Mouse (Mus musculus) CH12.LX (cell line): ENCODE measurements around the gene Itgal. TPM values are rescaled to one million over a fixed set of nuclear protein-coding genes. Genes with fewer than 3 reads are reported as not detected.
"Not testable (repeated sequence)": the region's sequence is repeated elsewhere in the genome, so short reads cannot be mapped to it uniquely, and the experiment has no call there.

Experiments used
- DNase-seq: peaks from one replicate; pipeline ENCODE4 v3.0.0-alpha.2; 2013; ENCODE audit errors: extremely low read depth
- H3K27ac ChIP-seq: 2 replicates; pipeline ENCODE4 v1.5.1; 2012; ENCODE audit warnings: low read depth, mild to moderate bottlenecking, control low read depth, moderate library complexity; ENCODE audit not compliant: insufficient read depth
- H3K27me3 ChIP-seq: replicated peaks from 2 replicates; pipeline ENCODE3; 2012; ENCODE audit warnings: inconsistent platforms
- H3K36me3 ChIP-seq, 2 experiments: replicated peaks in 1 of 2; 2 replicates each; pipeline versions ENCODE3 to v1.6.1; 2012; ENCODE audit warnings: inconsistent platforms in 1 of 2, low read length in 1 of 2, mild to moderate bottlenecking in 1 of 2, mixed read lengths in 1 of 2, moderate library complexity in 1 of 2; ENCODE audit not compliant: control insufficient read depth in 1 of 2, insufficient read depth in 1 of 2
- H3K4me1 ChIP-seq, 2 experiments: 2 replicates each; pipeline ENCODE4 v1.6.1; 2012; ENCODE audit warnings: inconsistent platforms in 1 of 2, moderate library complexity in 1 of 2; ENCODE audit not compliant: insufficient read depth in 2 of 2, control insufficient read depth in 1 of 2
- H3K4me2 ChIP-seq: 2 replicates; pipeline ENCODE4 v1.6.1; 2012; ENCODE audit warnings: low read depth, mild to moderate bottlenecking, control low read depth; ENCODE audit not compliant: poor library complexity, insufficient read depth, severe bottlenecking
- H3K4me3 ChIP-seq, 3 experiments: fragments of 150-350 bp in 1 of 3; sonication (generic) in 1 of 3; replicated peaks in 1 of 3; 2 replicates each; pipeline versions ENCODE3 to v1.5.1; 2011 to 2012; ENCODE audit warnings: low read depth in 2 of 3, low read length in 2 of 3, mild to moderate bottlenecking in 2 of 3, moderate library complexity in 2 of 3, control low read depth in 1 of 3, improper control_type of control experiment in 1 of 3, inconsistent platforms in 1 of 3, mixed read lengths in 1 of 3; ENCODE audit not compliant: poor library complexity in 1 of 3
- H3K79me2 ChIP-seq: replicated peaks from 2 replicates; pipeline ENCODE4 v1.6.1; 2012; ENCODE audit warnings: mild to moderate bottlenecking, moderate library complexity; ENCODE audit not compliant: control insufficient read depth, poor library complexity, insufficient read depth, severe bottlenecking; ENCODE audit errors: extremely low read depth
- H3K9ac ChIP-seq: 2 replicates; pipeline ENCODE4 v1.6.1; 2012; ENCODE audit warnings: low read depth, mild to moderate bottlenecking, control low read depth, moderate library complexity; ENCODE audit not compliant: insufficient read depth
- H3K9me3 ChIP-seq: replicated peaks from 2 replicates; pipeline ENCODE3; 2012; ENCODE audit warnings: low read length, inconsistent platforms, mixed read lengths
- BHLHE40 ChIP-seq: IDR thresholded peaks from 2 replicates; pipeline ENCODE4 v1.6.1; 2011; ENCODE audit warnings: mild to moderate bottlenecking, low read depth, low read length, improper control_type of control experiment
- CTCF ChIP-seq, 2 experiments: IDR thresholded peaks in 1 of 2; conservative IDR thresholded peaks in 1 of 2; 2 replicates each; pipeline ENCODE4 v1.5.1; 2011 to 2012; ENCODE audit warnings: low read depth in 2 of 2, low read length in 2 of 2, improper control_type of control experiment in 1 of 2, inconsistent platforms in 1 of 2, mild to moderate bottlenecking in 1 of 2, moderate library complexity in 1 of 2
- ELF1 ChIP-seq: IDR thresholded peaks from 2 replicates; pipeline ENCODE4 v1.6.1; 2014; ENCODE audit warnings: low read depth, mild to moderate bottlenecking, inconsistent platforms, low read length, improper control_type of control experiment
- ETS1 ChIP-seq: conservative IDR thresholded peaks from 2 replicates; pipeline ENCODE4 v1.6.1; 2012; ENCODE audit warnings: low read depth, mild to moderate bottlenecking, inconsistent platforms, low read length, improper control_type of control experiment, moderate library complexity
- HCFC1 ChIP-seq: IDR thresholded peaks from 2 replicates; pipeline ENCODE4 v1.6.1; 2012; ENCODE audit warnings: low read depth, mild to moderate bottlenecking, inconsistent platforms, low read length, improper control_type of control experiment
- IRF4 ChIP-seq: IDR thresholded peaks from 2 replicates; pipeline ENCODE4 v1.6.1; 2014; ENCODE audit warnings: low read depth, mild to moderate bottlenecking, inconsistent platforms, low read length, improper control_type of control experiment
- JUN ChIP-seq: IDR thresholded peaks from 2 replicates; pipeline ENCODE4 v1.6.1; 2011; ENCODE audit warnings: low read depth, mild to moderate bottlenecking, low read length, improper control_type of control experiment, moderate library complexity; ENCODE audit not compliant: insufficient read depth
- MAX ChIP-seq: IDR thresholded peaks from 2 replicates; pipeline ENCODE4 v1.6.1; 2011; ENCODE audit warnings: low read length, improper control_type of control experiment
- MEF2A ChIP-seq: IDR thresholded peaks from 2 replicates; pipeline ENCODE4 v1.6.1; 2014; ENCODE audit warnings: low read depth, mild to moderate bottlenecking, inconsistent platforms, low read length, improper control_type of control experiment, borderline replicate concordance
- MXI1 ChIP-seq: IDR thresholded peaks from 2 replicates; pipeline ENCODE4 v1.6.1; 2011; ENCODE audit warnings: mild to moderate bottlenecking, low read depth, low read length, improper control_type of control experiment
- MYC ChIP-seq: IDR thresholded peaks from 2 replicates; pipeline ENCODE4 v1.6.1; 2011; ENCODE audit warnings: low read depth, mild to moderate bottlenecking, improper control_type of control experiment, low read length
- NELFE ChIP-seq: IDR thresholded peaks from 2 replicates; pipeline ENCODE4 v1.6.1; 2011; ENCODE audit warnings: low read depth, low read length, improper control_type of control experiment
- NRF1 ChIP-seq: IDR thresholded peaks from 2 replicates; pipeline ENCODE4 v1.6.1; 2014; ENCODE audit warnings: low read depth, mild to moderate bottlenecking, inconsistent platforms, low read length, improper control_type of control experiment, moderate library complexity
- POLR2A ChIP-seq: IDR thresholded peaks from 2 replicates; pipeline ENCODE4 v1.6.1; 2011; ENCODE audit warnings: low read depth, mild to moderate bottlenecking, improper control_type of control experiment, low read length
- POLR2AphosphoS2 ChIP-seq: IDR thresholded peaks from 2 replicates; pipeline ENCODE4 v1.6.1; 2011; ENCODE audit warnings: low read depth, low read length, improper control_type of control experiment
- RAD21 ChIP-seq: IDR thresholded peaks from 2 replicates; pipeline ENCODE4 v1.6.1; 2011; ENCODE audit warnings: low read depth, mild to moderate bottlenecking, low read length, improper control_type of control experiment, moderate library complexity
- RCOR1 ChIP-seq: conservative IDR thresholded peaks from 2 replicates; pipeline ENCODE4 v1.6.1; 2012; ENCODE audit warnings: low read depth, mild to moderate bottlenecking, inconsistent platforms, low read length, improper control_type of control experiment
- SIN3A ChIP-seq: IDR thresholded peaks from 2 replicates; pipeline ENCODE4 v1.6.1; 2012; ENCODE audit warnings: low read length, improper control_type of control experiment, inconsistent platforms
- SMC3 ChIP-seq: IDR thresholded peaks from 2 replicates; pipeline ENCODE4 v1.6.1; 2011; ENCODE audit warnings: low read depth, low read length, improper control_type of control experiment
- TCF12 ChIP-seq: IDR thresholded peaks from 2 replicates; pipeline ENCODE4 v1.6.1; 2014; ENCODE audit warnings: low read depth, mild to moderate bottlenecking, inconsistent platforms, low read length, improper control_type of control experiment
- USF1 ChIP-seq: IDR thresholded peaks from 2 replicates; pipeline ENCODE4 v1.6.1; 2014; ENCODE audit warnings: low read depth, mild to moderate bottlenecking, inconsistent platforms, low read length, improper control_type of control experiment
- USF2 ChIP-seq: conservative IDR thresholded peaks from 2 replicates; pipeline ENCODE4 v1.6.1; 2011; ENCODE audit warnings: low read depth, low read length, improper control_type of control experiment
- ZMIZ1 ChIP-seq: IDR thresholded peaks from 2 replicates; pipeline ENCODE4 v1.6.1; 2012; ENCODE audit warnings: low read depth, mild to moderate bottlenecking, inconsistent platforms, low read length, improper control_type of control experiment
- dilution Hi-C: fragments of 300-500 bp; cut with MboI; formaldehyde crosslinking; loops from 2 replicates; pipeline ENCODE4 v1.14.3; 2020; ENCODE audit warnings: low sequenced_read_pairs; ENCODE audit not compliant: extremely low pct_unique_long_range_greater_than_20kb, extremely low pct_ligation_motif_present
- in situ Hi-C: fragments of 300-500 bp; cut with MboI; formaldehyde crosslinking; loops from 3 replicates; pipeline ENCODE4 v1.14.3; 2019; ENCODE audit warnings: low sequenced_read_pairs, low pct_ligation_motif_present, low pct_unique_long_range_greater_than_20kb, mixed read lengths
- polyA plus RNA-seq: library from polyadenylated mRNA; unstranded; fragments of >175 nt; gene quantifications from 2 replicates; pipeline ENCODE4 v1.2.1, GENCODE M21; 2012; ENCODE audit warnings: low read depth; ENCODE audit not compliant: insufficient read length
- total RNA-seq, 2 experiments: library from RNA; depleted of rRNA; stranded (reverse); fragments of 300-350 nt in 1 of 2; fragments of >200 nt in 1 of 2; gene quantifications; 2 replicates each; pipeline ENCODE4 v1.2.3; 2012 to 2014

Gene Itgal
- total and polyA plus RNA-seq, 3 experiments = 43.9 to 177 (median 69.0) TPM

DNA sequence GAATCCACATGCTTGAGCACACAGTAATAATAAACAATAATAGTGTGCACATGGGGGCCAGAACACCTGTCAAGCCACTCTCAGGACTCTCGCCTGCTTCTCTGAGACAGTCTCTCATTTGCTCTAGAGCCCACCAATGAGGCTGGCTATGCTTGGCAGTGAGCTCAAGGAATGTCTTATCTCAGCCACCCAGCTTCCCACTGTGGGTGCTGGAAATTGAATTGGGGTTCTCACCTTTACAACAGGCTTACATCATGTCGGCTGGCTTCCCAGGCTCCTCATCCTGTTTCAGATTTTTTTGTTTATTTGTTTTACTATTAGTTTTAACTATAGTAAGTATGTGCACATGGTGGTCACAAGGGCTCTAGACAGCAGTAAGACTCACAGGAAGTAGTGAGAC is 75.2 kb downstream of the Itgal start:
- H3K27me3 ChIP-seq = no peaks in the 10 kb centered on the region
- no peak for DNase-seq
- no peak overlapping the region for H3K4me2 ChIP-seq
- in situ Hi-C loops = loop anchor here (25.0 kb wide), 1 partner anchor 391 kb away; the partner anchor contains the start of gene Orai3
- H3K27ac ChIP-seq = no peak overlapping the region
- no peaks in the 10 kb centered on the region for H3K79me2 ChIP-seq
- H3K4me3 ChIP-seq = no peak overlapping the region
- H3K4me1 ChIP-seq = peaks cover 3 to 7% of the 10 kb centered on the region in 2 experiments; a peak in 1 of 4 replicates
- peaks cover 10% of the 10 kb centered on the region in 2 experiments for H3K36me3 ChIP-seq
- H3K9ac ChIP-seq = no peak overlapping the region
- dilution Hi-C loops = no loop called here
- TF ChIP-seq SMC3 (no peak), ELF1 (no peak)
- H3K9me3 ChIP-seq = no peaks in the 10 kb centered on the region

- in situ Hi-C loops = loop anchor here (25.0 kb wide), 1 partner anchor 390 kb away; the partner anchor contains the start of gene Orai3
- H3K27me3 ChIP-seq, H3K79me2 ChIP-seq, H3K4me3 ChIP-seq, DNase-seq, H3K27ac ChIP-seq, H3K4me2 ChIP-seq, dilution Hi-C loops, H3K4me1 ChIP-seq: not testable (repeated sequence)
- peak in 1 of 2 experiments; percentile 30; a peak in 1 of 4 replicates for TF ChIP-seq CTCF (conservative IDR thresholded peaks at IDR 0.05 in 1 of 2, IDR thresholded peaks at IDR 0.05 in 1 of 2; ENCODE audit: low read depth in 2 of 2, low read length in 2 of 2)
- TF ChIP-seq RAD21 = peak; percentile 2
- TF ChIP-seq, all 38 proteins: peak for 2; not testable (repeated sequence) for 36
- not testable (repeated sequence) for H3K36me3 ChIP-seq, H3K9me3 ChIP-seq, H3K9ac ChIP-seq
Observed at GRCm38 (mm10) chr7:127371870-127372269, 75.8 kb downstream of the Itgal start.

DNA sequence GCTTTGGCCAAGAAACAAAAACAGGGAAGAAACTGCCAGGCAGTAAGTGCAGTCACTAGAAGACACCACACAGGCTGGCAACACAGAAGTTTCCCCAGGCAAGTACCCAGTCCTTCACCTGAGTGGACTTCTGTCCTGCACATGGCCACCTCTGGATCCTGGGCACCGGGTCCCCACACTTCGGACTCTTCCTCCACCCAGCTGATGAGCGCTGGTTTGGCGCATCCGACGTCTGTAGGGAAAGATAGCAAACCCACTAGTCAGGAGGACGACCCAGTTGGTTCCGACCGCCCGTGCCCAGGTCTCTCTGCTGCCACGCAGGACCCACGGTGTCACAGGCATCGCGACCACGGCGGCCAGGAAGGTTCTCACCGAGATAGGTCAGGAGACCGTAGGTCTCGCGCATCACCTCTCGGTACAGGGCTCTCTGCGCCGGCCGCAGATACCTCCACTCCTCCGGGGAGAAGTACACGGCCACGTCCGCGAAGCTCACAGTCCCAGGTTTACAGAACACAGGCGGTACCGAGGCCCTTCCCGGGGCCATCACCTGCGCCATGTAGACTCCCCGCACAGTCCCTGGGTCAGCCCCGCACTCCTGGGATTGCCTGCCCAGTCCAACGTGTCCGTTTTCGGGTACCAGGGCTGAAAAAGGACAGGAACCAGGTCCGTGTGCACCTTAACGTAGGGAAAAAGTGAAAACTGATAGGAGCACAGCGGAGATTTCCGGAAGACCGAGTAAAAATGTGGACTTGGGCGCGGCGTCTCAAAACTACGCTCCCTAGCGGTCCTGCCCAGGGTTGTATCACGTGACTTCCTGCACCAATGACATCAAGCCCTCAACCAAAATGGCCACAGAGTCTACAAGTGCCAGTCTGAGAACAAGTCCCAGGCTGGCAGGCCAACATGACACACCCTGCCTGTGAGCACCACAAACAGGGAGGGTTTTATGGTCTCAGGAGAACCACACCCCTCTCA is 79.5 kb downstream of the Itgal start, which contains the start of gene Zfp747:
Gene Zfp747 (minus strand): TSS at position 780 of the 975 bp plus-strand sequence.
- H3K79me2 ChIP-seq, in situ Hi-C loops, dilution Hi-C loops, H3K27me3 ChIP-seq, H3K4me1 ChIP-seq, H3K27ac ChIP-seq, H3K36me3 ChIP-seq, H3K9me3 ChIP-seq: not testable (repeated sequence)
- DNase-seq = peak; percentile 97
- peak within 1 kb of the TSS; percentile 65 to 80 (median 71) for H3K4me3 ChIP-seq
- peak within 1 kb of the TSS; percentile 53 for H3K9ac ChIP-seq
- H3K4me2 ChIP-seq = peak within 1 kb of the TSS; percentile 67
- TF ChIP-seq NELFE = peak; percentile 92
- peak; percentile 51; the same call in 1 of the 2 replicates for TF ChIP-seq MEF2A
- peak; percentile 68 for TF ChIP-seq NRF1
- peak; percentile 30 for TF ChIP-seq JUN
- peak; percentile 83 for TF ChIP-seq MYC
- peak; percentile 79 for TF ChIP-seq TCF12
- TF ChIP-seq HCFC1 = peak; percentile 88
- TF ChIP-seq RCOR1 = 0 out of 2 replicates have a peak, but pooled peaks have one; percentile 29
- TF ChIP-seq ETS1 = 0 out of 2 replicates have a peak, but pooled peaks have one; percentile 39
- peak; percentile 87 for TF ChIP-seq ZMIZ1
- peak; percentile 89 for TF ChIP-seq POLR2A
- TF ChIP-seq USF1 = peak; percentile 96
- TF ChIP-seq BHLHE40 = peak; percentile 95
- peak; percentile 90 for TF ChIP-seq MXI1
- peak; percentile 31; the same call in 1 of the 2 replicates for TF ChIP-seq IRF4
- peak; percentile 99 for TF ChIP-seq USF2
- TF ChIP-seq SIN3A = peak; percentile 91
- TF ChIP-seq MAX = peak; percentile 91
- peak; percentile 79; the same call in 1 of the 2 replicates for TF ChIP-seq POLR2AphosphoS2
